Mouse (Mus musculus): ENCODE data around the gene Gm10577. TPM values are rescaled to one million over a fixed set of nuclear protein-coding genes. Genes with fewer than 3 reads are reported as not detected.

Gm10577 gene
- not detected for total RNA-seq (2021)

DNA sequence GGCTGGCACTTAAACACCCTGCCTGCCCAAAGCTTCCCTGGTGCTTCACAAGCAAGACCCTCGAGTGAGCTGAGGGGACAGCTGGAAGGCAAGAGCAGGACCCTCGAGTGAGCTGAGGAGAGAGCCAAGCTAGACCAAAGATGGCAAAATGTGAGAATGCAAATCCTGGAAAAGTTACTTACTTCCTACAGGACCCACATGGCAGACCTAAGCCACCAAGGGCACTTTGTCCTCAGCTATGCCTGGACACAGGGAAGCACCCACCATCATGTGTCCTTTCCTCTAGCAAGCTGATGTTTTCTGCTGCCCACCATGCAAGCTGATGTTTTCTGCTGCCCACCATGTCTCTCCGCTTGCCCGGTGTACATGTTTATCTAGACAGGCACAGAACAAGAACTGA lies at the start of gene Gm10577:
Gm10577 (minus strand) TSS at position 101 of the 400 bp plus-strand sequence.
- intact Hi-C loops (cut with DNase I): no loop called here
- no peak for DNase-seq (ENCODE audit: low spot score in 2 of 2)

DNA sequence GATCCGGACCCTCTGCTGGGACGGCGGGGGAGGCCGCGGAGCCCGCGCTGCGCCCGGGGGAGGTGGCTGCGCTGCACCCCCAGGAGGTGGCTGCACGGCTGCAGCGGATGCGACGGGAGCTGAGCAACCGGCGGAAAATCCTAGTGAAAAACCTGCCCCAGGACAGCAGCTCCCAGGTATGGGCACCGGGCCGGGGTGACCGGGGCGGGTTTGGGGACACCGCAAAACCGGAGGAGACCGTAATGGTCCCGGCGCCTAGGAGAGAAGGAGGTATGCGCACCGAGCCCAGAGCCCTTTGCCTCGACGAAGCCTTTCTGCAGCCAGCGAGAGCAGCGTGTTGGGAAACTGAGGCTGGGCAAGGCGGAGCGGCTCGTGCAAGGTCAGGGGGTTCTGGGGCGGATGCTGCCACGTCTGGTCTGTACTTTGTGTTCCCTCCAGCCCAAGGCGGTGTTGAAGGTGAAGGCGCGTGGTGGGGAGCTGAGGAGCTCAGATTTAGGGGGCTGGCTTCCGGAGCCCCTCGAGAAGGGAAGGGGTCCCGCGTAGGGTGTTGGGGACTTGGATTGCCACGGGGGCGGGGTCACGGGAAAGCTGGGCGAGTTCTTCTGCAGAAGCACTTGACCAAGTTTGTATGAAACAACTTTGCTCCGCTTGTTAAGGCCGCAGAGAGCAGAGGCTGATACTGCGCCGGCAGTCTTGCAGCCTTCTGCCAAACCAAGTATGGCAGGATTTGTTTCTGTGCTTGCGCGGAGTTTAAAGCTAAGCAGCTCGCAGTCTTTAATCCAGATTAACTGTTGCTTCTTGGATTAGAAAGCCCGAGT lies 48.9 kb upstream of the Gm10577 start:
- DNase-seq (ENCODE audit: low spot score in 2 of 2): peak; percentile 35 to 36
- intact Hi-C loops (cut with DNase I): loop anchor here (5.0 kb wide), 1 partner anchor 72 kb away; no protein-coding TSS in a partner anchor

DNA sequence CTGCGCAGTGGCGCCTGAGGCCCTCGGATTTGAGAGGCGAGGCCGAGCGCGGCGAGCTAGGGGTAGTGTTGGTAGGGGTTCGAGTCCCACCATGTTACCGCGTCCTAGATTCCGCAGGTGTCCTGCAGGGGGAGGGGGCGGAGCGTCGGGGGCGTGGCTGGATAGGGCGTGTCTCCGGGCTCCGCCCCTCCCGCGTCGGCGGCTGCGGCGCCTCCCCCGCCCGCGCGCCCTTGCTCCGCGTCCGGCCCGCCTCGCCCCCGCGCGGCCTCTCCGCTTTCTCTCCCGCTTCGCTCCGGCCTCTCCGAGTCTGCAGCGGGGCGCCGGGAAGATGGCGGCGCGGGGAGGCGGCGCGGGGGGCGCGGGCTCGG lies 48.3 kb upstream of the Gm10577 start, which contains the start of gene Raver2:
Raver2 (plus strand) TSS at position 198 of the 368 bp plus-strand sequence.
- intact Hi-C loops (cut with DNase I): loop anchor here (5.0 kb wide), 1 partner anchor 71 kb away; no protein-coding TSS in a partner anchor
- peak; percentile 33 to 62 for DNase-seq (ENCODE audit: low spot score in 2 of 2)

DNA sequence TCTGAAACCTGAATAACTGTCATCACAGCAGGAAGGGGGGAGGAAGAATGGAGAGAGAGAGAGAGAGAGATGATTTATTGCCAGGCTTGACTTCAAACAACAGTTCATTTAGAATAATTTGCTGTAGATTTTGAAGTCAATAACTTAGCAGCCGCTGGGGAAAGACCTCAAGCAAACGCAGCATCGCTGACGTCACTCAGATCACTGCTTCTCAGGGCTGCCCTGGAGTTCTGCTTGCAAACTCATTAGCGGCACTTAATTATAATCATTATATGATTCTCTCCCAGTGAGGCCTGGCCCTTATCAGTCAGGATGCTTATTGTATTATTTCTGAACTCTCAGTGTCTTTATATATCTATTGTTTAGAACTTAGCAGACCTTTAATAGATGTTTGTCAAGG lies 45.9 kb upstream of the Gm10577 start:
- no peak for DNase-seq (ENCODE audit: low spot score in 2 of 2)
- intact Hi-C loops (cut with DNase I): loop anchor here (5.0 kb wide), 1 partner anchor 69 kb away; no protein-coding TSS in a partner anchor

- no peak for DNase-seq (ENCODE audit: low spot score in 2 of 2)
These were observed 41.6 kb upstream of the Gm10577 start for GRCm38 (mm10) chr4:101062146-101062545.

GRCm38 (mm10) chr4:101046576-101046975 lies 26.1 kb upstream of the Gm10577 start:
- intact Hi-C loops (cut with DNase I): no loop called here

More at GRCm38 (mm10) chr4:101062146-101062545, 41.6 kb upstream of the Gm10577 start:
- intact Hi-C loops (cut with DNase I): no loop called here

DNA sequence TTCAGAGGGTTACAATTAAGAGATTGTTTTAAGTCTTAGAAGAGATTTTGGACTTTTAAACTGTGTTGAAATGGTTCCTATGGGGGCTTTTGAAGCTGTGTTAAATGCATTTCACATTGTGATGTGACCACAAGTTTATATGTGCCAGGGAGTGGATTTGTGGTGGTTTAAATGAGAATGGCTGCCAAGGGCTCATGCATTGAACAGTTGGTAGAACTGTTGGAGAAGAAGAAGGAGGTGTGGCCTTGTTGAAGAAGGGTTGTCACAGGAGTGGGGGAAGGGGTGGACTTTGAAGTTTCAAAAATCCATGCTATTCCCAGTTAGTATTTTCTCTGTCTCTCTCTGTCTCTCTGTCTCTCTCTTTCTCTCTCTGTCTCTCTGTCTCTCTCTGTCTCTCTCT lies 23.7 kb upstream of the Gm10577 start:
- intact Hi-C loops (cut with DNase I): no loop called here
- no peak for DNase-seq (ENCODE audit: low spot score in 2 of 2)

More at GRCm38 (mm10) chr4:101046576-101046975, 26.1 kb upstream of the Gm10577 start:
- DNase-seq (ENCODE audit: low spot score in 2 of 2): no peak

GRCm38 (mm10) chr4:101043691-101044090 lies 23.2 kb upstream of the Gm10577 start:
- intact Hi-C loops (cut with DNase I): no loop called here
- DNase-seq (ENCODE audit: low spot score in 2 of 2): no peak

- intact Hi-C loops (cut with DNase I): loop anchor here (5.0 kb wide), 1 partner anchor 35 kb away; no protein-coding TSS in a partner anchor
- DNase-seq (ENCODE audit: low spot score in 2 of 2): peak; percentile 51 to 87
These were observed 16.7 kb upstream of the Gm10577 start for GRCm38 (mm10) chr4:101037156-101037555.

GRCm38 (mm10) chr4:101035131-101035530 lies 14.6 kb upstream of the Gm10577 start:
- no peak for DNase-seq (ENCODE audit: low spot score in 2 of 2)
- intact Hi-C loops (cut with DNase I): loop anchor here (5.0 kb wide), 1 partner anchor 37 kb away; no protein-coding TSS in a partner anchor

DNA sequence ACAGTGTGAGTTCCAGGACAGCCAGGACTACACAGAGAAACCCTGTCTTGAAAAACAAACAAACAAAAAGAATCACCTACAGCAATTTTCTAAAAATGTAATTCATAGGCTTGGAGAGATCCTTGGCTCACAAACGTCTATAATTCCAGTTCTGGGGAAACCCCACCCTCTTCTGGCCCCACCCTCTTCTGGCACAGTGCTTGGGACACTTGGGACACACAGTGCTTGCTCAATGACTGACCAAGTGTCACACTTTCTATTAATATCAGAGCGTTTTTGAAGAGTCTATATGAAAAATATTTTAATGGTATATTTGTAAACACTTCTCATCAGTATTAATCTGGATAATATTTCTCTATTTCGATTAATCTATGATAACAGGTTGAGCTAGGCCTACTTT lies 12.6 kb upstream of the Gm10577 start:
- intact Hi-C loops (cut with DNase I): no loop called here
- no peak for DNase-seq (ENCODE audit: low spot score in 2 of 2)

DNA sequence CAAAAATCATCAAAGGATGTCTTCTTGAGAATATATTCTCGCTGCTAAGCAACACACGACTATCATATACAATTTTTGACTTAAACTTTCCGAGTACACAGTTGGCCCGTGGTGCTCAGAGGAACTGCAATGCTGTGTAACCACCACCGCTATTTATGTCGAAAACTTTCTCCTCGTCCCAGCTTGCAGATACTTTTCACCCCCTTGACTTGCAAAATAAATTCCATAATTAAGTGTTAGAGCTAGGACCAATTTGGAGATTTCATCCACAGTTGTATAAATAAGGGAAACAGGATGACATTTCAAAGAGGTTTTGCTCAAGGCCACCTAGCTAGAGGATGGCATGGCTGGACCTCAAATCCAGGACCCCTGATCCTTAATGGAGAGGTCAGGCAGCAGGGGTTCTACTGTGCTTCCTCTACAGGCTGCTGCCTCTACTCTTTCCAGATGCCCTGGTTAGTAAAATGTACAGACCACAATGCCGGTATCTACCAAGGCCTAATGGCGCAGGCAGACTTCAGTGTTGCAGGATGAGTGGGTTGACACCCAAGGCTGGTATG lies 7.4 kb upstream of the Gm10577 start:
- DNase-seq (ENCODE audit: low spot score in 2 of 2): no peak
- intact Hi-C loops (cut with DNase I): no loop called here

DNA sequence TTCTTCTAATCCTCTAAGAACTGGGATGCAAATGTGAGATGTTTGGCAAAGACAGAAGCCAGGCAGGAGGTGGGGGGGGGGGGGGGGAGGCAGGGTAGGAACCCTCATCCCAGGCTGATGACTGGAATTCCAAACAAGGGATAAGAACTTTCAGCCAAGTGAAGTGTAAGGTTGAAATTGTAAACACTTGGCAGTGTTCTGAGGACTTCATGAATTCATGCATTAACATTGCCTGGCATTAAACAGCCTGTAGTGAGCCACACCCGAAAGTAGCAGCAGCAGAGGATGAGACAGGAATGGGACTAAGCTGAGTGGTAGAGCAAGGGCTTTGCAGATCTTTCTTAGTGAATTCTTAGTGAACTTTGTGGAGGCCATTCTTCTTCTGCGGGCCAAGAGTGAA lies 6.5 kb upstream of the Gm10577 start:
- DNase-seq (ENCODE audit: low spot score in 2 of 2): peak in 1 of 2 experiments; percentile 78
- intact Hi-C loops (cut with DNase I): no loop called here

DNA sequence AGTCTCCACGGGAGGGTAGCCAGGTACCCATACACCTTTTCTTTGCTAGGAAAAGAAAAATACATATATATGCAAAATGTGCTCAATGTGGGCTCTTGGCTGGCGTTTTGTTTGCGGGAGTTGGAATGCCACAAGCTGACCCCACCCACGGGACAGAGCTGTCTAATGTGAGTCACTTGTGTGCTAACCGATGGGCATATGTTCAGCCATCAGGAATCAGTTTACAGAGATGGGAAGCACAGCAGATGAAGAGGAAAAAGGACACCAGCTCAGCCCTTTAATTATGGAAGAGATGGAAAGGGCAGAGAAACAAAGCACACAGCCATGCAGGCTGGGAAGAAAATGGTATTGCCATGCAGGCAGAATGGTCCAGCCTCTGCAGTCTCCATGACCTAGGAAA lies 6.1 kb upstream of the Gm10577 start:
- DNase-seq (ENCODE audit: low spot score in 2 of 2): peak in 1 of 2 experiments; percentile 38
- intact Hi-C loops (cut with DNase I): no loop called here

DNA sequence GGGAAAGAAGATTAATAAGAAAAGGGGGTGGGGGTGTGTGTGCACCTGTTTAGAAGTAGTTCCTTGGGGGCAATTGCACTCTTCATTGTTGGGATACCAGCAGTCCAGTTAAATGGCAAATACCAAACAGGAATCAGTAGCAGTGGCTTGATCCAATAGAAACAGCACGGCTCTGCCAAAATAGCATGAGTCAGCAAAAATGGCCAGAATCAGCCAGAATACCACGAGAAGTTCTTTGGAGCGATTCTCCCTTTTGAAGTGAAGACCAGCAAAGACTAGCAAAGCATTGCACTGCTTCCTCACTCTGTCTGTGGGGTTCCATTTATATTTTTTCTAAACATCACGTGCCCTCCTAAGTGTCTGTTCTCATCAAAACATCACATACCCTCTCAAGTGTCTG lies 2.7 kb downstream of the Gm10577 start:
- intact Hi-C loops (cut with DNase I): no loop called here

DNA sequence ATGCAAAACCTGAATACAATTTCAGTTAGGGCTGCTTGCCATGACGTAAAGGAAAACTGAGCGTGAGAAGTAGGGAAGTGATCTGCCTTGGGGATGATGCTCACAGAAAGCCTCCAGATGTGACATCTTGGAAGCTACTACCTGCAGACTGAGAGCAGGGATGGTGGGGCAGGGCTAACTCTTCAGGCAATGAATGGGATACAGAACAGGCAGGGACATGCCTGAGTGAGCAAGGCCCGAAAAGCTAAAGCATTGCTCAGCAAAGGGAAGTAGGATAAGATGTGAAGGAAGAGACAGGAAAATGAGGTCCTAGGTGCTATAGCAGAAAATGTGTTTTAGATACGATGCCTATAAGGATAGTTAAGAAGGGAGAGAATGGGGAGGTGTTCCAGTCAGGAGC lies 11.4 kb downstream of the Gm10577 start:
- DNase-seq (ENCODE audit: low spot score in 2 of 2): no peak
- intact Hi-C loops (cut with DNase I): no loop called here

More for the DNA sequence above, 2.7 kb downstream of the Gm10577 start:
- DNase-seq (ENCODE audit: low spot score in 2 of 2): no peak

GRCm38 (mm10) chr4:101008362-101008769 lies 12.1 kb downstream of the Gm10577 start:
- no peak for DNase-seq (ENCODE audit: low spot score in 2 of 2)
- intact Hi-C loops (cut with DNase I): no loop called here

DNA sequence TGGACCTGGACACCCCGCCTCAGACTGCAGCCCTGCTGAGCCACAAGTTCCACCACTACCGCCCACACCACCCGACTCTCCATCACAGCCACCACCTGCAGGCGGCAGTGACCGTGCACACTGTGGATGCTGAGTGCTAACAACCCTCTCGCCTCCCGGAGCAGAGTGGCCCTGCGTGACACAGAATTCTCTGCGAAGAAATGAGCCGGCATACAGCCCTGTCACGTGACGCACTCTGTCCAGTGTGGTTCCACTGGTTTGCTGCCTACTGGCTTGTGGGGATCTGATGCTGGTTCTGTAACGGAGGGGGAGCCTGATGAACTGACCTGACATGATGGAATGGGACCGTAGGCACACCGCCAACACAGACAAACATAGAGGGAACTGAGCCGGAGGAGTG lies 17.5 kb downstream of the Gm10577 start:
- intact Hi-C loops (cut with DNase I): no loop called here
- no peak for DNase-seq (ENCODE audit: low spot score in 2 of 2)

- intact Hi-C loops (cut with DNase I): no loop called here
- DNase-seq (ENCODE audit: low spot score in 2 of 2): no peak
These were observed 19.4 kb downstream of the Gm10577 start for GRCm38 (mm10) chr4:101001073-101001472.

DNA sequence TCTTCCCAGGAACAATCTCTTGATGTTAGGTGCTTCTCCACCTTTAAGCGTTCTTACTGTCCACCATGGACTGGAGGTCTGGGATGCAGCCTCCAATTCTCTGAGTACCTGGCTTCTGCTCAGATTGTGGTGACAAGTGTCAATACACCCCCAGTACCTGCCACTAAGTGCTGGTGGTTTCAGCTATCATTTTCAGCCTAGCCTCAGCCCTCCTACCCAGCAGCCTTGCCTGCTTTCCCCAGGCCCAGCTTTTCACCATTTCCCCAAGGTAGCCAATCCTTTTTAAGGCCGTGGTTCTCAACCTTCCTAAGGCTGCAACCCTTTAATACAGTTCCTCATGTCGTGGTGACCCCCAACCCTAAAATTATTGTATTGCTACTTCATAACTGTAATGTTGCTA lies 19.9 kb downstream of the Gm10577 start:
- intact Hi-C loops (cut with DNase I): no loop called here
- no peak for DNase-seq (ENCODE audit: low spot score in 2 of 2)

DNA sequence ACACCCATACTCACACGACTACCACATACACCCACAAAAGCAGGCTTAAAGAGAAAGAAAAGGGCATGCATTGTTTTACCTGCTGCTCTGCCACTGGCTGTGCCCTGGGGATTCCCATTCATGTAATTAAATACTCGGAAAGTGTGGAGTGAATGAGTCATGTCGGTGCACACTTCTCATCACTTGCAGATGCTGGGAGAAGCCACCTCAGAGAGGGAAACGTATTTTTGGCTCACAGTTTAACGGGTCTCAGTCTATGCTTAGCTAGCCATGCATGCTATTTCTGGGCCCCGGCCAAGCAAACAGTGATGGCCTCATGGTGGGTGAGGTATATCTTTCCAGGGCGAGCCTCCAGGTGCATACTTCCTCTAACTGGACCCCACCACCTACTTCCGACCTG lies 21.6 kb downstream of the Gm10577 start:
- no peak for DNase-seq (ENCODE audit: low spot score in 2 of 2)
- intact Hi-C loops (cut with DNase I): loop anchor here (1.0 to 5.0 kb wide), 2 partner anchors 68 to 147 kb away; partner anchors contain the start of gene Raver2

Data from left cerebral cortex, postnatal 25 days (tissue).